Mouse (Mus musculus): Measurements from ENCODE around the gene Gm42688.

The Gm42688 gene

DNA sequence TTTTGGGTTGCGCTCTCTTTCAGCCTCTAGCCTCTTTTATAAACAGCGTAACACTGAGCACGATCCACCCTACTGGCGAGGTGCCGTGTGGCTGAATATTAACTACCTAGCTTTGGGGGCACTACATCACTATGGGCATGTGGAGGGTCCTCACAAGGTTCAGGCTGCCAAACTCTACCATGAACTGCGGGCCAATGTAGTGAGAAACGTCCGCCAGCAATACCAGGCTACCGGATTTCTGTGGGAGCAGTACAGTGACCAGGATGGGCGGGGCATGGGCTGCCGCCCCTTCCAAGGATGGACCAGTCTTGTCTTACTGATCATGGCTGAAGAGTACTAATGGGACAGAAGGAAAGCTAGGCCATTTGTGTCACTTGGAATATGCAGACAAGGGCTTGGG lies 17.0 kb downstream of the Gm42688 start:
- peak; percentile 36 for DNase-seq

GRCm38 (mm10) chr6:83118825-83119733 lies 17.7 kb downstream of the Gm42688 start:
- DNase-seq, result peak; percentile 9

GRCm38 (mm10) chr6:83119734-83120051 lies 18.3 kb downstream of the Gm42688 start:
- peak; percentile 66 for DNase-seq

DNA sequence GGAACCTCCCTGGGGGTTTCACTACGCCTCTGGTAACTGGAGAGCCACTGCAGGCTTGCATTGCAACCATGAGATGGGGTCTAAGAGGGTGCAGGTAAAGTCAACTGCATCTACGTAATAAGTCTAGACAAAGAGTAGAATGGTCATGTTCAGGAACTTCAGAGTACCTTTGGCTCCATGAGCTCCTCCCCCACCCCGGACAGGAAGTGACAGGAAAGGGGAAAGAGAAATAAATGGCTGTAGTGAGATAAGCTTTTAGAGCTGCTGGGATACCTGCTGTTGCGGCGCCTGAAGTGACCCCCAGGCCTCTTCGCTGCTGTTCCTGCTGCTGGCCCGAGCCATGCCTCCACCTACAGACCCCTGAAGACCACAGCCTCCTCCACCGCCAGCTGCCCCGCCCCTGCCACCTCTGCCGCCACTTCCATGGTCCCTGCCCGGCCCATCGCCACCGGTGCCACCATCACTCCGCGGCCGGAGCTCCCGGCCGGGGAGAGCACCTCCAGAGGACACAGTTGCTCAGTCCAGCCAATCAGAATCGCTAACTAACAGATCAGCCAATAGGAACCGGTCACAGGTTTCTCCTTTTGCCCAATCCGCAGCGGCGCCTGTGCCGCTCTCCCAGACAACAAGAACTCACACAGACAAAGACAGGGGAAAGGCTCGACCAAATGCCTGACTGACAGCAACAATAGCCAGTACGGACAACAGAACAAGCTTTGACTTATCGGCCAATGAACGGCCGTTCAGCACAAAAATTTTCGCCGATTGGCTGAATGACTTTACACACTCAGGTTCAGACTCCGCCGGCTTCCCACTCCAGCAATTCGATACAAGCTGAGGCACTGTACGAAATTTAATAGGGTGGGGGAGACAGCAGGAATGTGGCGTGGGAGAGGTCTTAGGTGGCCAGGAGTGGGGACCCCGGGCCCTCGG lies 19.8 kb downstream of the Gm42688 start, which contains the start of gene Wbp1:
Gene Wbp1, minus strand, starts transcription at position 630 of the 933 bp plus-strand sequence.
- peak; percentile 99 for DNase-seq

GRCm38 (mm10) chr6:83121863-83122710 lies 20.7 kb downstream of the Gm42688 start:
- DNase-seq, result no peak

- peak; percentile 49 for DNase-seq
Measured at GRCm38 (mm10) chr6:83122961-83123360, 21.5 kb downstream of the Gm42688 start.

DNA sequence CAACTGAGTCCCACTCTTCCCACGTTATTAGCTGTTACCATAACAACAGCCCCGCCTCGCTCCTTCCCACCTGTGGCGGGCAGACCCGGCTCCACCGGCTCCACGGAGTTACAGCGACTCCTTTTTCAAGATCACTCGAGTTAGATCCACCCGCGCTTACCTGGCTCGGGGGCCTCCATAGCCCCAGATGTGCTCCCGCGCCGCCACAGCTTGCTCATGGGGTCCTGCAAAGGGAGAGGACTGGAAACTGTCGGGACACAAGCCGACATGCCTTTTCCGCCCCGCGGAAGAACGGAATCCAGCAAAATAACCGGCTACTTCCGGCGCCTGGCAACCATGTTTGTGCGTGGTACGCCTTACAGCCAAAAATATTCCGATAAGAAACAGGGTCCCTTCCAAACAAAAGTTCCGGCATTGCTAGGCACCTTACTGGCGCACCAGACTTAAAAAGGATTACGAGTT lies 23.5 kb downstream of the Gm42688 start:
- DNase-seq, result peak; percentile 90

DNA sequence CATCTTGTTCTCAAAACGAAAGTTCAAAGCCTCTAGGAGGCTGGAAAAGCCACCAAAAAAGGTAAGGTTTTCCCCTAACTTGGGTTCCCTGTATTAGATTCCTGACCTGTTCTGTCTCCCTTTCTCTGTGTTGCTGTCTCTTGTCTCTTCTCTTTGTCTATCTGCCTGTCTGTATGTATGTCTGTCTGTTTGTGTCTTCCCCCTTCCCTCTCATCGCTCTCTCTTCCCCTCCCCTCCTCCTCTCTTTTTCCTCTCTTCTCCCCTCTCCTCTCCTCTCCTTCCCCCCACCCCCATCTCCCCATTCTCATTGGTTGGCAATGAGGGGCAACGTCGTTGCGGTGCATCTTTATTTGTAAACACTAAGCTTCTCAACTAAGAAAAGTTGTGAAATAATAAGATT lies 23.9 kb downstream of the Gm42688 start, which contains the start of gene Ino80b:
Gene Ino80b, minus strand, starts transcription at position 101 of the 400 bp plus-strand sequence.
- DNase-seq, result no peak

- no peak for DNase-seq
Measured at GRCm38 (mm10) chr6:83127419-83127818, 26.0 kb downstream of the Gm42688 start.

DNA sequence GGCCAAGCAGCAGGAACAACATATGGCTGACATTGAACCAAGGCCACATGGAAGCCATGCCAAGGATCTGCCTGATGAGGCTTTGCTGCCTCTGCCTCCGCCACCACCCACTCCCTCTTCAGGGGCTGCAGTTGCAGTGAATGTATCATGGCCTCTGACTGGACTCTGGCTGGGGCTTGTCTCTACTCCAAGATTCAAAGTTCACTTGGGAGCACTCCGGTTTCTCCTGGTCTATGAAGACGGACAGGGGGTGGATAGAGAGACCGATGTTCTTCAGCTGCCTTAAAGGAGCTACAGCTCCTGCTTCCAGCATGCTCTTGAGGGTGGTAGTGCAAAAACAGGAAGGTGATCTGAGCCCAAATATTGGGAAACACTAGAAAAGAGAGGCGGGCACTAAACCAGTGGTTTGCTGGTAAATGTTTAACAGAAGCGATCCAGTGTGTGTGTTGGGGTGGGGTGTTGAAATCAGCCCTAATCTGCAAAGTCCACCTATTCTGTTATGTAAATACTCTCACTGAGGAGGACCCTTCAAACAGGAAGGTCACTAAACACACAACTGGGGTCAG lies 30.1 kb downstream of the Gm42688 start:
- DNase-seq, result no peak

DNA sequence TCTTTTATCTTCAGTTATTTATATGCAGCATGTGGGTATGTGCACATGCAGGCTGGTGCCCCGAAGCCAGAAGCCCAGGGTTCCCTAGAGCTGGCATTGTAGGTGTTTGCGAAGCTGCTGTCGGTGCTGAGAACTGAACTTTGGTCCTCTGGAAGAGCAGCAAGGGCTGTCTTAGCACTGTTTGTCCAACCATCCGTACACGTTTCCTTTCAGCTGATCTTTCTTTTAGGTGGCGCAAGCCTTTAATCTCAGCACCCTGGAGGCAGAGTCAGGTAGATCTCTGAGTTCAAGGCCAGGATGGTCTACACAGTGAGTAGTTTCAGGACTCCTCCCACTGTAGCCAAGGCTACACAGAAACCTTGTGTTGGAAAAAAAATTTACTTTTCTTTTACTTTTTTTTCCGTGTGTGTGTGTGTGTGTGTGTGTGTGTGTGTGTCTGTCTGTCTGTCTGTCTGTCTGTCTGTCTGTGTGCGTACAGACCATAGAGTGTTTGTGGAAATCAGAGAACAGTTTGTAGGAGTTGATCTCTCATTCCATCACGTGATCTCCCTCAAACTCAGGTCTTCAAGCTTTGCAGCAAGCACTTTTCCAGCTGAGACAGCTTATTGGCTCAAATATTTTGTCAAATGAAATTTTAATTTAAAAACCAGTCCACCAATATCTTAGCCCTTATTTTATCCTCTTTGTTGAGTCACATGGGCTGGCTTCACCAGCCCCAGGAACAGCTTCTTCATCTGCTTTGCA lies 30.9 kb downstream of the Gm42688 start:
- no peak for DNase-seq

- DNase-seq, result no peak
Measured at GRCm38 (mm10) chr6:83134226-83134625, 32.8 kb downstream of the Gm42688 start.

- DNase-seq, result no peak
Measured at GRCm38 (mm10) chr6:83134951-83135513, 33.6 kb downstream of the Gm42688 start, which contains the start of gene Rtkn. Gene Rtkn (plus strand): TSS chr6:83135463.

GRCm38 (mm10) chr6:83135571-83136161 lies 34.2 kb downstream of the Gm42688 start:
- DNase-seq, result no peak

GRCm38 (mm10) chr6:83136291-83136880 lies 35.0 kb downstream of the Gm42688 start:
- DNase-seq, result no peak

DNA sequence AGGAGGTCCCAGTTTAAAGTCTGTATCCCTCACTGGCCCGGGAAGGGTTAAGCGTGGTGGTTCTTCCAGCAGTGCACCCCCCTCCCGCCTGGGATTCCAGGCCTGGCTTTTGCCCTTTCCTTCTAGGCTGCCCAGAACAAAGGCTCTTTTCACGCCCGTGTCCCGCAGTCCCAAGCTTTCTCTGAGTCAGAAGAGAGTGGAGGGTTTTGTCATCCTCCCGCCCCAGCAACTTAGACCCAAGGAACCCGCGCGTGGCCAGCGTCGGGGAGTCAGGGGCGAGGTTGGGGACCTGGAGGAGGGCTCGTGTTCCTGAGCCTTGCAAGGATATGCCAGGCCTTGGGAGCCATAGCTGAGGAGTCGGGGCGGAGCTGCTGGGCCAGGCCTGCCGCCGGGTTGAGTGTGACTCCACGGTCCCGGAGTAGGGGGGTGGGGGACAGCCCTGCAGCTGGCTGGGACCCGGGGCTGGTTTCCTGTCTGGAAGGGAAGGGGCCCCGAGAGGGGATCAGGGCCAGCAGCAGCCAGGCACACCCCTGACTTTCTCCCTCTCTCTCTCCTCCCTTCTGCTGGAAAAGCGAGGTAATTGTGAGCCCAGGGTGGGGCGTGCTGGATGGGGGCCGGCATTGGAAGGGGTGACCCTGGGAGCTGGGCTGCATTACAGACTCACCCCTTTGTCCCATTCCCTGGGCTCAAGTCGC lies 35.6 kb downstream of the Gm42688 start:
- no peak for DNase-seq

GRCm38 (mm10) chr6:83137576-83137950 lies 36.1 kb downstream of the Gm42688 start:
- no peak for DNase-seq

- no peak for DNase-seq
Measured at GRCm38 (mm10) chr6:83138056-83138455, 36.6 kb downstream of the Gm42688 start.

DNA sequence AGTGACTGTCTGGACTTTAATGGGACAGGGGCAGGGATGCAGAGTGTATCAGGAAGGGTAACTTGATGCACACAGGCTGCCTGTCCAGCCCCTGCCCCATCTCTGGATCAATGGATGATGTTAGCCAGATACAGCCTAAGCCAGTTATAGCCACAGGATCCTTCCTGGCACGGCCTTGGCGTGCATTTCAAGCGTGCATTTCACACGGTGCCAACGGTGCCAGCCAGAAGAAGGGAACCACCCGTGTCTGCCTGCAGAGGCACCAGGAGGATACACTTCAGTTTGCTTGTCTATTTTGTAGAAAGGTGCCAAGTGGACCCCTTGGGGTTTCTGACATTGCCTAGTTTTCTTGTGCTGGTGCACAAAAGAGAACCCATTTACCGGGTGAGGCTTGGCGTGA lies 38.6 kb downstream of the Gm42688 start:
- no peak for DNase-seq
